Mouse (Mus musculus) megakaryocyte, embryonic 14.5 days (primary cell): Measurements from ENCODE around the gene Aes.

Experiments used
- FLI1 ChIP-seq: IDR thresholded peaks from 2 replicates; pipeline ENCODE4 v1.6.1; 2012; ENCODE audit warnings: low read length, inconsistent platforms, mixed read lengths
- GATA1 ChIP-seq: IDR thresholded peaks from 3 replicates; pipeline ENCODE4 v1.6.1; 2012; ENCODE audit warnings: mixed read lengths, low read length, inconsistent platforms, borderline replicate concordance

GRCm38 (mm10) chr10:81597137-81597950 lies 38.1 kb downstream of the Aes start:
- TF ChIP-seq GATA1 (no peak), FLI1 (no peak)
